Mouse (Mus musculus): ENCODE results near the gene Wfdc13.

The Wfdc13 gene

GRCm38 (mm10) chr2:164684807-164685206, at the start of gene Wfdc13:
Gene Wfdc13 (plus strand): TSS chr2:164685107.
- no peak for DNase-seq

- DNase-seq: no peak
Measured at GRCm38 (mm10) chr2:164635266-164635665, 49.6 kb upstream of the Wfdc13 start.

GRCm38 (mm10) chr2:164638696-164639095, 46.2 kb upstream of the Wfdc13 start, which contains the start of gene Wfdc16:
Gene Wfdc16 (minus strand): TSS chr2:164638796.
- DNase-seq: no peak

- DNase-seq: no peak
Measured at GRCm38 (mm10) chr2:164641129-164641528, 43.8 kb upstream of the Wfdc13 start.

GRCm38 (mm10) chr2:164641881-164642673, 42.8 kb upstream of the Wfdc13 start:
- DNase-seq: no peak

GRCm38 (mm10) chr2:164655858-164656257, 29.0 kb upstream of the Wfdc13 start, which contains the start of gene Wfdc10:
Gene Wfdc10 (plus strand): TSS chr2:164656046.
- DNase-seq: peak; percentile 77

- DNase-seq: no peak
Measured at GRCm38 (mm10) chr2:164656483-164656882, 28.4 kb upstream of the Wfdc13 start, which contains the start of gene Wfdc9. Gene Wfdc9 (minus strand): TSS chr2:164656583.

- DNase-seq: no peak
Measured at GRCm38 (mm10) chr2:164664851-164665250, 20.1 kb upstream of the Wfdc13 start.

GRCm38 (mm10) chr2:164670261-164670660, 14.6 kb upstream of the Wfdc13 start:
- DNase-seq: no peak

GRCm38 (mm10) chr2:164670938-164671337, 14.0 kb upstream of the Wfdc13 start:
- DNase-seq: no peak

GRCm38 (mm10) chr2:164673987-164674386, 10.9 kb upstream of the Wfdc13 start, which contains the start of gene Wfdc11:
Gene Wfdc11 (minus strand): TSS chr2:164674087.
- DNase-seq: no peak

- no peak for DNase-seq
Measured at GRCm38 (mm10) chr2:164676103-164676502, 8.8 kb upstream of the Wfdc13 start.

GRCm38 (mm10) chr2:164676916-164677685, 7.8 kb upstream of the Wfdc13 start:
- no peak for DNase-seq

GRCm38 (mm10) chr2:164678848-164679625, 5.9 kb upstream of the Wfdc13 start:
- peak; percentile 92 for DNase-seq

- DNase-seq: peak; percentile 59
Measured at GRCm38 (mm10) chr2:164679906-164680305, 5.0 kb upstream of the Wfdc13 start.

- DNase-seq: no peak
Measured at GRCm38 (mm10) chr2:164698201-164698600, 13.3 kb downstream of the Wfdc13 start, which contains the start of gene Spint4. Gene Spint4 (plus strand): TSS chr2:164698501.

- no peak for DNase-seq
Measured at GRCm38 (mm10) chr2:164700959-164701358, 16.1 kb downstream of the Wfdc13 start.

GRCm38 (mm10) chr2:164701761-164702160, 16.9 kb downstream of the Wfdc13 start:
- DNase-seq: no peak

- DNase-seq: no peak
Measured at GRCm38 (mm10) chr2:164704235-164704634, 19.3 kb downstream of the Wfdc13 start.

GRCm38 (mm10) chr2:164705328-164705727, 20.4 kb downstream of the Wfdc13 start:
- DNase-seq: no peak

- no peak for DNase-seq
Measured at GRCm38 (mm10) chr2:164705991-164706390, 21.1 kb downstream of the Wfdc13 start.

GRCm38 (mm10) chr2:164715005-164715404, 30.1 kb downstream of the Wfdc13 start, which contains the start of gene Spint5:
Gene Spint5 (plus strand): TSS chr2:164715305.
- DNase-seq: no peak
